Mouse (Mus musculus): Measurements from ENCODE around the gene Pip4p1. TPM values are rescaled to one million over a fixed set of nuclear protein-coding genes. Genes with fewer than 3 reads are reported as not detected.
"Not testable (repeated sequence)": the region's sequence is repeated elsewhere in the genome, so short reads cannot be mapped to it uniquely, and the experiment has no call there.

The Pip4p1 gene
- polyA plus RNA-seq, 1 experiment from 2014 or later: 87.1 TPM

DNA sequence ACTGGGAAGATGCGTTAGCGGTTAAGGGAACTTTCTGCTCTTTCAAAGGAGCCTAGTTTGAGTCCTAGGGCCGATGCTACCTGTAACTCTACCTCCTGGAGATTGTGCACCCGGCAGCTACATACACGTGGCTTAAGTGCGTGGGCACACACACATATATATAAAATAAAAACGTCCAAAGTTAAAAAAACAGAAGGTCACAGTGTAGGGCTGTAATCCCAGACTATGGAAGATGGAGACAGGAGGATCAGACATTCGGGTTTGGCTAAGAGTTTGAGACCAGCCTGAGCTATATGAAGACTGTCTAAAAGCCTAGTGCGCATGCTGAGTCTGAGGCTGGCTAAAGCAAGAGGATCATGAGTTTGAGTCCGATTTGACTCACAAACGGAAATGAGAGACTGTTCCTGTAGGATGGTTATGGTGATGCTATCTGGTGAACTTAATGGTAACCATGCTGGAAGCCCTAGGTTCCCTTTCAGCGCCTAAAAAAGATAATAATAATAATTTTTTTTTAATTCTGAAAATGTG, 901 bp upstream of the Pip4p1 start:
- Histone ChIP-seq H3K27ac (peak overlapping the region; percentile 68; the same call in 1 of the 2 replicates), H3K27me3 (replicated peaks) (no peaks in the 10 kb centered on the region), H3K36me3 (peaks cover 29% of the 10 kb centered on the region), H3K4me3 (peak overlapping the region; percentile 95), H3K4me1 (peaks cover 7% of the 10 kb centered on the region), H3K9ac (peak overlapping the region; percentile 59), H3K9me3 (no peaks in the 10 kb centered on the region), H3K4me2 (replicated peaks) (peak overlapping the region; percentile 86)
- 15% methylated on average over 12 of the region's 12 CpGs for whole genome bisulfite sequencing
- ATAC-seq (ENCODE audit: low FRiP score, low read depth): no peak

DNA sequence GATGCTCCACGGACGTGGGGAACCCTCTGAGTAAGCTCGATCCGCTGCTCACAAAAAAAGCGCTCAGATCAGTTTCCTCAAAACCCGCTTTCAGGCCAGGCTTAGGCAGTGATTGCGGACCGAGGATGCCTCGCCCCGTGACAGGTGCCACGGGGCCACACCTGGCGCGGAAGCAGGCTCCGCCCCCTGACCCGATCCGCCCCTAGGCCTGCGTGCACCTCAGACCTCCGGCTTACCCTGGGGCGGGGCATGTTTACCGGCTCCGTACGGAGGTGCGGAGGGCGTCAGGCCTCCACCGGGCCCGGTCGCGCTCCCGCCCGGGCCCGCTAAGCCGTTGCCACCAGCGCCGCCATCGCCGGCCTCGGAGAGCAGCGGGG, 291 bp downstream of the Pip4p1 start:
- H3K4me3 ChIP-seq: peak overlapping the region; percentile 95
- H3K9ac ChIP-seq: peak overlapping the region; percentile 94
- WGBS: 1% methylated on average over 38 of the region's 38 CpGs
- peak; percentile 55 for ATAC-seq (ENCODE audit: low FRiP score, low read depth)
- H3K9me3 ChIP-seq: no peaks in the 10 kb centered on the region
- H3K27ac ChIP-seq: peak overlapping the region; percentile 64; the same call in 1 of the 2 replicates
- no peaks in the 10 kb centered on the region for H3K27me3 ChIP-seq (replicated peaks)
- peak overlapping the region; percentile 86 for H3K4me2 ChIP-seq (replicated peaks)
- peaks cover 18% of the 10 kb centered on the region for H3K4me1 ChIP-seq
- H3K36me3 ChIP-seq: peaks cover 34% of the 10 kb centered on the region

DNA sequence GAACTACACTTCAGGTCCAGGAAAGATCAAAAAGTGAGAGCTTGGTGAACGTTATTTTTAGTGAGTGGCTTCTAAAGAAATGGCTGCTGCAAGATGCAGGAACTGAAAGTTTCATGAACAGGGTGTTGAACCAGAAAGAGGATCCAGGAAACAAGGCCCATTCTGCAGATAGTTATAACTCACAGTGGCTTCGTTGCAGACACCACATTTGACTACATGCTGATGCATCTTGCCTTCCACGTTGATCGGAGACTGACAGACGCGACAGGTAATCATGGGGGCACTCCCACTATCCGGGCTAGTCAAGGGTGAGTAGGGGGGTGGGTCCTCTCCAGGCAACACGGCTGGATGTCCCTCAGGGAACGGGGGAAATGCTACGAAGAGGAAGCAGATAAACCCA, 705 bp downstream of the Pip4p1 start:
- Histone ChIP-seq H3K27ac (no peak overlapping the region), H3K27me3 (replicated peaks) (no peaks in the 10 kb centered on the region), H3K4me1 (peaks cover 18% of the 10 kb centered on the region), H3K4me3 (peak overlapping the region; percentile 95), H3K9ac (peak overlapping the region; percentile 94), H3K9me3 (no peaks in the 10 kb centered on the region), H3K36me3 (peaks cover 34% of the 10 kb centered on the region), H3K4me2 (replicated peaks) (peak overlapping the region; percentile 86)
- ATAC-seq (ENCODE audit: low FRiP score, low read depth): no peak
- 19% methylated on average over 10 of the region's 10 CpGs for WGBS

DNA sequence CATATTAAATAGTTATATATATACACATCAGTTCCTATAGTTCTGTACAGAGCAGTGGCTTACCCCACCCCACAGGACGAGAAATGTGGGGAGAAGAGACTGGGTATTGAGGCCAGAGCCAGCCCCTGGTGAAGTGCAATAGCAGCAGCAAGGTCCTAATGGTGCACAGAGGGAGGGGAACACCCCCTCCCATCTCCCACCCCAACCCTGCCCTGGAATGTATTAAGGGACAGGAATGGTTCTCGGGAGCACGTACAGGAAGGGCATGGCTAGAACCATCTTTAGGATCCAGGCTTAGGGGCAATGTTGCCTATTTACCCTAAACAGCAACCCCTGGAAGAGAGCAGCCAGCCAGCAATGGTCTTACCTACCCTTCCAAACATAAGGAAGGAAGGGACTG, 3.3 kb downstream of the Pip4p1 start:
- Histone ChIP-seq H3K27ac (no peak overlapping the region; the same call in 1 of the 2 replicates), H3K9ac (no peak overlapping the region), H3K4me2 (replicated peaks) (no peak overlapping the region), H3K9me3 (no peaks in the 10 kb centered on the region), H3K4me1 (peaks cover 27% of the 10 kb centered on the region), H3K27me3 (replicated peaks) (no peaks in the 10 kb centered on the region), H3K4me3 (no peak overlapping the region), H3K36me3 (peaks cover 34% of the 10 kb centered on the region)
- WGBS: 69% methylated on average over 3 of the region's 3 CpGs
- ATAC-seq (ENCODE audit: low FRiP score, low read depth): no peak

DNA sequence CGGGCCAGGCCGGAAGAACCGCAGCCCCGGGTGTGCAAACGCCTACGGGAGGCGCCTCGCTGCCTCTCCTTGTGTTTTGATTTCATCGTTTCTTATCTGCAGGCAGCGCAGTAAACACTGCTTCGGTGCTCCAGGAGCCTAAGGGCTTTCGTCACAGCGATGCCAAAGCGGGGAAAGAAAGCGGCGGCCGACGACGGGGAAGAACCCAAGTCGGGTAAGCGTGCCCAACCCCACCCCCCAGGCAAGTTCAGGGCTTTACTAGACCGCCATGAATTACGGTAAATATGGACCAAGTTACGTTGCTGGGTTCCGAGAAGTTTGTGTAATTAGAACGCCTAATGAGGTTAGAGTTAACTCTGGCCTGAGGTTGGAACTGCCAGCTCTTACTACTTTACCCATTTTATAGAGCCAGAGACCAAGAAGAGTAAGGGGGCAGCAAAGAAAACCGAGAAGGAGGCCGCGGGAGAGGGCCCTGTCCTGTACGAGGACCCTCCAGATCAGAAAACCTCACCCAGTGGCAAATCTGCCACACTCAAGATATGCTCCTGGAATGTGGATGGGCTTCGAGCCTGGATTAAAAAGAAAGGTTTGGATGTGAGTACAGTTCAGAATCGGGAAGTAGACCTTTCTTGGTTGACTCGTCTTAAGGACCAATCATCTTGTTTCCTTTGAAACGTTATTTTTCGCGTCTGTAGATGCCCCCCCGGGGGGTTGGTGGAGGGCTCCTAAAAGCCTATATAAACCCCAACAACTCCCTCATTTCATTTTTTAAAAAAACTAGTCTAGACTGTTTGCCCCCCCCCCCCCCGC, 5.3 kb downstream of the Pip4p1 start:
- 2% methylated on average over 38 of the region's 38 CpGs for WGBS
- ATAC-seq (ENCODE audit: low FRiP score, low read depth): peak; percentile 39
- Histone ChIP-seq H3K9me3 (no peaks in the 10 kb centered on the region), H3K27me3 (replicated peaks) (no peaks in the 10 kb centered on the region), H3K4me3 (peak overlapping the region; percentile 77), H3K27ac (peak overlapping the region; percentile 77), H3K9ac (peak overlapping the region; percentile 83), H3K4me2 (replicated peaks) (peak overlapping the region; percentile 78), H3K36me3 (peaks cover 34% of the 10 kb centered on the region), H3K4me1 (peaks cover 27% of the 10 kb centered on the region)

DNA sequence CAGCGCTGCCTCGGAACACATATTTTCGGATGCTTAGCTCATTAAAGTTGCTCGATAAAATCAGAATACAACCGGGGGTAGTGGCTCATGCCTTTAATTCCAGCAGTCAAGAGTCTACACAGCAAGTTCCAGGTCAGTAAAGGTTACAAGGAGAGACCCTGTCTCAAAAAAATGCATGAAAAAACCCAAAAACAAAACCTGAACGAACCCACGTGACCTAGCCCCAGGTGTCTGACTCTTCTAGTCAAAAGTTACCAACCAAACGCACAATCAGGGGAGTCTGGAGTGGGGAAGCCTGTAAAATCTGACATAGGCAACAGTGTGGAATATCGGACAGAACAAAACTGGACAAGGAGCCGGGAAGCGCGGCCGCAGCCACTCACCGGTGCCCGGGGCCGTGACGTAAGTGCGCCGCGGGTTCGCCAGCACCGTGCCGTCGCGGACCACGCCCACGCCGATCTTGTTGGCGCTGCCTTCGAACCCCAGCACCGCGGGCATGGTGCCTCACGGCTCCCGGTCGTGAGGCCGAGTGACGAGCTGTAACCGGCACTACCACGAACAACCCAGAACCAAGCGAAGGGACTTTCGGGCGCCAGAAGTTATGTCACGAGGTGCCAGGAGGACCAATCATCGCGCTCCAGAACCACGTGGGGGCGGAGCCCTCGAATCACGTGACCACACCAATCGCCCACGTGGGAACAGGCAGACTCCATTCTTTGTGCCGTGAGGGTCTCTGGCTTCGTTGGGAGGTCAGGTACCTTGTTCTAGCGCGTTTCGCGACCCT, 6.2 kb downstream of the Pip4p1 start, which contains the start of the genes Osgep and Apex1:
Gene Osgep (minus strand): TSS at position 613 of the 784 bp plus-strand sequence.
Gene Apex1 (plus strand): TSS at position 688 of the 784 bp plus-strand sequence.
- Histone ChIP-seq H3K36me3 (peaks cover 38% of the 10 kb centered on the region), H3K27me3 (replicated peaks) (no peaks in the 10 kb centered on the region), H3K27ac (peak within 1 kb of the TSS; percentile 77), H3K4me2 (replicated peaks) (peak within 1 kb of the TSS; percentile 78), H3K9ac (peak within 1 kb of the TSS; percentile 83), H3K4me3 (peak within 1 kb of the TSS; percentile 77), H3K4me1 (peaks cover 20% of the 10 kb centered on the region), H3K9me3 (no peaks in the 10 kb centered on the region)
- peak; percentile 94 for ATAC-seq (ENCODE audit: low FRiP score, low read depth)
- WGBS: under 1% methylated on average over 57 of the region's 57 CpGs

DNA sequence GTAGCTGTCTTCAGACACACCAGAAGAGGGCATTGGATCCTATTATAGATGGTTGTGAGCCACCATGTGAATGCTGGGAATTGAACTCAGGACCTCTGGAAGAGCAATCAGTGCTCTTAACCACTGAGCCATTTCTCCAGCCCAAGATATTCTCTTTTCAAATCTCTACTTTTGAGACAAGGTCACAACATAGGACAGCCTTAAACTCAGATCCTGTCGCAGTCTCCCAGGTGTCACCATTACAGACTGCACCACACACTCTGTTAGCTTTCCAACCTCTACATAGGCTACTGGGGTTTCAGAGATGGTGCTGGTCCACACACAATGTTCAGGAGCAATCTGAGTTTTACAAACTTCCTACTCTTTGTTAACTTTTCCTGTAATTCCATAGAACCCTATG, 7.2 kb downstream of the Pip4p1 start:
- H3K9me3 ChIP-seq; H3K27ac ChIP-seq; ATAC-seq (ENCODE audit: low FRiP score, low read depth); H3K27me3 ChIP-seq (replicated peaks): not testable (repeated sequence)
- Histone ChIP-seq H3K4me2 (replicated peaks) (peak overlapping the region; percentile 78), H3K36me3 (peaks cover 33% of the 10 kb centered on the region), H3K4me1 (peaks cover 20% of the 10 kb centered on the region), H3K4me3 (peak overlapping the region; percentile 77), H3K9ac (peak overlapping the region; percentile 83; the same call in 1 of the 2 replicates)
- WGBS: 78% methylated on average over 1 of the region's 1 CpGs

DNA sequence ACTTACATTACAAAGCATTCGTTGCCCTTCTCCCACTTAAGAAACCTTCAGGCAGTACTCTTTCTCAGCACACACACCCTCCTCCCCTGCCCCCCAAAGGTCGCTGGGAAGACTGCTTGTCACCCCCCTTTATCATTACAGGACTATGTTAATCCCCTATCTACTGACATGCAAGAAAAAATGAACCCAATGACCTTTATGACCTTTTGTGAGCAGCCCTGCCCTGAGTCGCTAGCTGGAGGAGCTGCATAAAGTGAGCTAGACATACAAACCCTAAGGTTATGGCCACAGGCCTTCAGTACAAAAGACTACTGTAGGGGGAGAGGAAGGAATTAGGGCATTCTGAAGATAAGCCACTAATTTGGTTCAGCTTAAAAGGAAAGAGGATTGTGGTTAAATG, 19.3 kb downstream of the Pip4p1 start:
- Histone ChIP-seq H3K9me3 (no peaks in the 10 kb centered on the region), H3K36me3 (peaks cover 44% of the 10 kb centered on the region), H3K27me3 (replicated peaks) (no peaks in the 10 kb centered on the region), H3K4me2 (replicated peaks) (no peak overlapping the region), H3K9ac (no peak overlapping the region), H3K4me3 (no peak overlapping the region), H3K27ac (no peak overlapping the region), H3K4me1 (no peaks in the 10 kb centered on the region)
- ATAC-seq (ENCODE audit: low FRiP score, low read depth): no peak
- WGBS: 61% methylated on average over 3 of the region's 3 CpGs

DNA sequence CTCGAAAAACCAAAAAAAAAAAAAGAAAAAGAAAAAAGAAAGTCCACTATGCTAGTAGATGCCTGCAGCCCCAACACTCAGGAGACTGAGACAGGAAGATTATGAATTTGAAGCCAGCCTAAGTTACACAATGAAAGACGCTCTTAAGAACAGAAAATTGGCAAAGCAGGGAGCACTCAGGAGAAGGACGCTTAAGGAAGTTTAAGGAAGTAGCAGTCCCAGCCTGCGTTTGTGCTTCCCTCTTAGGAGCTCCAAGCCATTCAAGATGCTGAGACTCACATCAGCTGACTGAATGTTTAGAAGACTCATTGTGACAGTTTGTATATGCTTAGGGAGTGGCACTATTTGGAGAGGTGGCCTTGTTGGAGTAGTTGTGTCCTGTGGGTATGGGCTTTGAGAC, 22.5 kb downstream of the Pip4p1 start:
- no peaks in the 10 kb centered on the region for H3K27me3 ChIP-seq (replicated peaks)
- no peak overlapping the region for H3K4me3 ChIP-seq
- WGBS: 82% methylated on average over 4 of the region's 4 CpGs
- H3K36me3 ChIP-seq: peaks cover 15% of the 10 kb centered on the region
- no peak for ATAC-seq (ENCODE audit: low FRiP score, low read depth)
- peaks cover 3% of the 10 kb centered on the region; the same call in 1 of the 2 replicates for H3K4me1 ChIP-seq
- no peak overlapping the region for H3K4me2 ChIP-seq (replicated peaks)
- H3K9ac ChIP-seq: no peak overlapping the region
- H3K27ac ChIP-seq: no peak overlapping the region
- H3K9me3 ChIP-seq: no peaks in the 10 kb centered on the region

DNA sequence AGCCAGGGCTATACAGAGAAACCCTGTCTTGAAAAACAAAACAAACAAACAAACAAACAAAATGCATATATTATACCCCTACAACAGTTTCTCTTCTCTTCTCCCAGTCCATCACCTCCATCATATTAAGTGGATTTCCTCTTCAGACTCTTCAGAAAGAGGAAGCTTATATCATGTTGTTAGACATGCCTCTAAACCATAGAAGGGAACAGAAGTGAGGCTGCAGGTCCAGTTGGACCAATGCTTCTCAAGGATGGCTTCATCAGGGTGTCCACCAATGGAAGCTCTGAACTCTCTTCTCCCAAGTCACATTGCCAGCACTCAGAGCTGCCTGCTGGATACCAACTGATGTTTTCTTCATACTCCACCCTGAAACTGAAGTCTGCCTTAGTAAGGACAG, 25.3 kb downstream of the Pip4p1 start:
- H3K27ac ChIP-seq; H3K9me3 ChIP-seq; H3K9ac ChIP-seq; H3K4me3 ChIP-seq; H3K4me1 ChIP-seq; H3K4me2 ChIP-seq (replicated peaks); ATAC-seq (ENCODE audit: low FRiP score, low read depth); H3K36me3 ChIP-seq; H3K27me3 ChIP-seq (replicated peaks): not testable (repeated sequence)

DNA sequence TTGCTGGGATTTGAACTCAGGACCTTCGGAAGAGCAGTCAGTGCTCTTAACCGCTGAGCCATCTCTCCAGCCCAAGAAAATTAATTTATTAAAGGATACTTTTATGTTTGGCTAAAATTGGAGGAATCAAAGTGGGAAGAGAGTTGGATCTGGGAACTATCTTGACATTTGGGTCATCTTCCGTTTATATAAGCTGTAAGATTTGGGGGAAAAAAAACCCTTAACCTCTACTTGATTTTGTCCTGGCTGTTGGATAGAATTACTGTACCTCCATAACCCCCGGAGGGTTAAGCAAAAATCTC, 25.9 kb downstream of the Pip4p1 start:
- H3K27ac ChIP-seq: no peak overlapping the region
- H3K4me2 ChIP-seq (replicated peaks): no peak overlapping the region
- H3K9ac ChIP-seq: no peak overlapping the region
- no peaks in the 10 kb centered on the region for H3K27me3 ChIP-seq (replicated peaks)
- WGBS: 88% methylated on average over 4 of the region's 4 CpGs
- no peak for ATAC-seq (ENCODE audit: low FRiP score, low read depth)
- H3K9me3 ChIP-seq: no peaks in the 10 kb centered on the region
- no peak overlapping the region for H3K4me3 ChIP-seq
- H3K4me1 ChIP-seq: peaks cover 3% of the 10 kb centered on the region; the same call in 1 of the 2 replicates
- H3K36me3 ChIP-seq: no peaks in the 10 kb centered on the region
